Mouse (Mus musculus) urinary bladder, adult 2 months (tissue): ENCODE data around the gene Zfp316. TPM values are rescaled to one million over a fixed set of nuclear protein-coding genes. Genes with fewer than 3 reads are reported as not detected.
A peak's percentile ranks its signal among the peaks of the same experiment; 100 is the strongest.

Experiments used
- DNase-seq: peaks from one replicate; pipeline ENCODE4 v3.0.0; 2022; ENCODE audit warnings: low spot score
- polyA plus RNA-seq: library from polyadenylated mRNA; depleted of rRNA; stranded (reverse); fragments of >200 nt; gene quantifications from 2 replicates; pipeline ENCODE4 v1.2.3, GENCODE M21; 2012; rRNA removed

Gene Zfp316
- 3.2 and 5.9 TPM in 2 replicates for polyA plus RNA-seq

DNA sequence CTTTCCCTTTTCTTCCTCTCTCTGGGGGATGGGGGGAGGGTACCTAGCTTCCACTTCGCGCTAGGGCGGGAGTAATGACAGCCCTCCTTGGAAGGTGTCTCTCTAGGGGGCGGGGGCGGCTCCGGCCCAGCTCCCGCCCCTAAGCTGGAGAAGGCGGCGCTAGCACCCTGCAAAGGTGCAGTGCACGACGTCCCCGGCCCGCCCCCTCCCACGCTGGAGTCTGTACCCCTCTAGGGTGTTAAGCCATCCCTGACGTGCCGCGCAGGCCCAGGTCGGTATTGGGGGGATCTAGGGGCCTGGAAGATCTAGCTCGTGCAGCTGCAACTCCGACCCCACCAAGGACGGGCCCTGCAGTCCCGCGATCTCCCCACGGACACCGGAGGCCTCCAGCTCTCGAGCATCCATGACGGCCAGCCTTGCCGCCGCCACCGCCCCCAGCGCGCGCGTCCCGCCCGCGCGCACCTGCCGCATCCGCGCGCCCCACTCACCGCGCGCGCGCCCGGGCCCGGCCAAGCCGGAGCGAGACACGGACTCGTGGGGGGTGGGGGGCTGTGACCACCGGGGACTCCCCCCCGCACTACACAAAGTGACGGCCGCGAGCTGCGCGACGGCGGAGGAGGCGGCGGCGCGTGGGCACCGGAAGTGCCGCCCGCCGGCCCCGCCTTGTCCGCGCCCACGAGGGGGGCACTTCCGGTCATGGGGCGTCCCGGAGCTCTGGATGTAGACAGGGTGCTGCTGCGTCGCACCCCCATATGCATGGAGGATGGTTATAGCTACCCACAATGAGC, at the start of gene Zfp316:
Gene Zfp316, minus strand, starts transcription at position 660 of the 788 bp plus-strand sequence.
- DNase-seq = peak; percentile 62

DNA sequence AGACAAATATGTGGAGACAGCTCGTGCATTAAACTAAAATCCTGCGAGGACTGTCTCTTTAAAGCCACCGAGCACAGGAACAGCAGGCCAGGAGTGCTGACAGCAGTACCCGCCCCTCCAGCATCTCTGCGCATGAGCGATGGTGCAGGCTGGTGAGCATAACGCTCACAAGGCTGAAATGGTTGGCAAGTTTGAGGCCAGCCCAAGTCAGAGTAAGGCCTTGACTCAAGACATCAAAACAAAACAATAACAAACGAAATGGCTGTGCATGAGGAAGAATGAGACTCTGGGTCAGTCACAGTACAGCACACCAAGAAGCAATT, 47.4 kb upstream of the Zfp316 start:
- DNase-seq = no peak

DNA sequence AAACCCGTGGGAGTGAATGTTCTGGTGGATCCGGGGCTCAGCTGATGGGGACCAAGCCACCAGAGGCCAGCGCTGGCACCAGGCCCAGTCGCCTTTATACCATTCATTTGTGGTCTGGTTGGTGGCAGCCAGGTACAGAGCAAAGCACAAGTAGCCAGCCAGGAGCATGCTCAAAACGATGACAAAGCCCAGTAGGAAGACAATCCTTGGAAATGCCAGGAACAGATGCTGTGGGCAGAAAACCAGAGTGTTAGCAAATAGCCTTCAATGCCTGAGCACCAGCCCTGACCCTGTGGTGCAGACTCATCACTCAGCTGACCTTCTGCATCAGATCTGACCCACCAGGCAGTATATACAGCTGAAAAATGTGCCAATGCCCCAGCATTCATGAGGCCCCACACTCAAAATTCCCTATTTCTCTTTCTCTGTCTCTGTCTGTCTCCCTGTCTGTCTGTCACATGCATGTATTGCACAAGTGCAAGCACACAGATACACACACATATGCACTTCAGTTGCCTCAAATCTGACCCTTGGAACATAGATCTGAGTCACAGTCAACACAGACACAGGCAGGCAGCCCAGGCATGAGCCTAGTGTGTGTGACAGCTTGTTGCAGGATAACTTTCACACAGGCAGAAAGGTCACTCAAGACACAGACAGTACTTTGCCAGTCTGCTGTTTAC, 46.9 kb upstream of the Zfp316 start:
- DNase-seq = no peak

DNA sequence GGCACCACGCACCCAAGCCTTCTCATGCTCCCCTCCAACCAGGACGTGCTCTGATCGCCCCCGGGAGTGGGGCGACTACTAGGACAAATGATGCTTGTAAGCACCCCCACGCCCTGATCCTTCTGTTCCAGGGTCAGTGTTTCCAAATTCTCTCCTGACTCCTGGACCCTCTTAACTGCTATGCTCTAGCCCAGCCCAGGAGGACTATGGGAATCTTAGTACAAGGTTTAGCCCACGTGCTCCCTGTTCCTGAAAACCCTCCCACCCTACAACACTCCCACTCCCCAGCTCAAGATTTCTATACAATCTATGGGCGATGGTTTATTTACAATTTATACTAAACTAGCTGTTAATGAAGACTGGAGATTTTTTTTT, 45.7 kb upstream of the Zfp316 start:
- no peak for DNase-seq

DNA sequence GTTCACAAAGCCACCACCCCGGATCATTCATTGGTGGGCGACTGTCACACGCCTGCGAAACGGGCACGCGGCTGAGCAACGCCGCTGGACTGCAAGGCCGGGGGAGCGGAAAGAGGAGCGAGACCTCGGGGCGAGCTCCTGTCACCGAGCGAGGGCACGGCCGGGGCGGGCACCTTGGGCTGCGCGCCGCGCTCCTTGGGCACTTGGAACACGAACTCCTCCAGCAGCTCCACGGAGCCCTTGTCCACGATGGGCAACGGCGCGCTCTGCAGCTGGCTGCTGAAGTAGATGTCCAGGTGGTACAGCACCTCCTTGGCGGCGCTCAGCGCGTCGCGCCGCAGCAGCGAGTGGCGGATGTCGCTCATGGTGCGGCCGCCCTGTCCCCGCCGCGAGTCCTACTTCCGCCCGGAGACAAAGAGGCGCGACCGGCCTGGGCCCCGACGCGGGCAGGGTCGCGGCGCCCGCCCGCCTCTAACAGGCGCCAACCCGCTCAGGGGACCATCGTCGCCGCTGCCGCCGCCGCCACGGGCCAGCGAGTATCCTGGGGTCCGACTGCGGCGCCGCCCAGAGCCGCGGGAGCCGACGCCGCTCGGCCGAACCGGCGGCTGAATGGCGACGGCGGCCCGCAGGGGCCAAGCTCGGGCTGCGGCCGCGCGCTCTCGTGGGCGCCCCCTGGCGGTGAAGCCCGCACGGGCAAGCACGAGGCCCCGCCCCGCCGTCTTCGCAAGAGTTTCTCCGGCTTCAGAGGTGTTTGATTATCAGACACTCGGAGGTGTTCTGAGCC, 45.1 kb upstream of the Zfp316 start, which contains the start of gene E130309D02Rik:
Gene E130309D02Rik, minus strand, starts transcription at position 631 of the 784 bp plus-strand sequence.
- DNase-seq = peak; percentile 93

DNA sequence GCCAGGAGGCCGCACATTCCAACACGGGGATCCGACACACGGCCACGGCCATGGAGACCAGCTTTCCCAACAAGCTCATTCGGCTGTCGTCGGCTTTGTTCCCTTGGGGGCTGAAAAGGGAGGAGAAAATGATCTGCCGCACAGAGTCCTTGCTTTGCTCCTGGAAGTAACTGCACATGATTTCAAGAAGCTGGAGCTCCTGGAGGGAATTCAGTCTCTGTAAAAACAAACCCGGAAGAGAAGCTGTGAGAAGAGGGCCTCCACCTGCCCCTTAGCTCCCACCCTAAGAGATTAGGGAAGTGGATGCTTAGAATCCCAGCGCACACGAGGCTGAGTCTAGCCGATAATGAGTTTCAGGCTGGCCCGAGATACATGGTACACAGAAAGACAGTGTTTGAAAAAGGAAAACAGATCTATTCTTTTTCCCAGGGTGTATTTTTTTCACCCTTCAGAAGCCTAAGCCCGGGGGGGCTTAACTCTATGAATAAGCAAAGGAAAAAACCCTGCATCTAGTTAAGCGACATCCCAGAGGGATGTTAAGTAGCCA, 44.4 kb upstream of the Zfp316 start:
- DNase-seq = no peak

DNA sequence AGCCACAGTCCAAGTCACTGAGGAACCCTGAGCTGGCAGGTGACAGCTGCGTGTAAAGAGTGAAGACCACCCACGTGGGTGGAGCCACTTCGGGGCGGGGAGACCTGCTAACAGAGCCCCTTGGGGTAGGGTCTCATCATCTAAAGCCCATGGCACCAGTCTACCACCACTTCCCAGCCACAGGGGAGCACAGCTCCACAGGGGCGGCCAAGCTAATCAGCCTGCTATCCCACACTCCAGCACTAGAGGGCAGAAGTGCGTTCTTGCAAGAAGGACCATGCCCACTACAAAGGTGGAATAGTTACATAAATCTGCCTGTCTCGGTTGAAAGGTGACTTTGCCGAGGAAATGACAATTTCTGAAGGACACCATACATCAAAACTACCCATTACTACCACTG, 42.1 kb upstream of the Zfp316 start:
- DNase-seq = no peak

DNA sequence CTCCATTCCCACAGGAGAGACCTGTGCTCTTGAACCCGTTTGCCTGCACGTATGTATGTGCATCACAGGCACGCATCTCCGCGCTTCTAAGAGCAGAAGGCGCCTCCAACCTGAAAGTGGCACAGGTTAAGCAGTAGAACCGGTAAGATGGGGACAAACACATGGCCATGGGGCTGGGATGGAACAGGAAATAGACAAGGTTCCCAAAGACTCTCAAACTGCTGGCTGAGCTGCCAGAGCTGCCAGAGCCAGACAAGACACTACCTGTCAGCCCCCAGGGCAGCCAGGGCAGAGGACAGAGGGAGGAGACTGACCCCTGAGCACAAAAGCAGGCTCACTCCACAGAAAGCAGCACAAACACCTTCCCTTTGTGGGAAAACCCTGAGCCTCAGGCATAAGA, 40.1 kb upstream of the Zfp316 start:
- DNase-seq = no peak

DNA sequence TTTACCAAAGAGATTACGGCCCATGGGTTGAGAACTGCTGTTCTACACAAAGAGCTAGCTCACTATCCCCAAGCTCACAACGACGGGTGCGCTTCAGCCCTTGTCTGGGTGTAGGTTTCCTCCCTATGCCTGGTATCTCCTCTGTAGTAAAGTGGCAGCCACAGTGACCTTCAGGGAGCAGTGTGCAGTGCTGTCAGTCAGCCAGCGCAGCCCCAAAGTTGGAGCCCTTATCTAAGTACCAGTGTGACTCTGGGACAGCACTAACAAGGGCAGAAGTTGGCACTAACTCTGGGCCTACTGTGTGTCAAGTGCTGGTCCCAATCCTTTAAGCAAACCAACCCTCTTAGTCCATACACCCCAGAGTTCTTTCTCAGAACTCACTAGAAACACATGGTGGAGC, 39.0 kb upstream of the Zfp316 start:
- no peak for DNase-seq

DNA sequence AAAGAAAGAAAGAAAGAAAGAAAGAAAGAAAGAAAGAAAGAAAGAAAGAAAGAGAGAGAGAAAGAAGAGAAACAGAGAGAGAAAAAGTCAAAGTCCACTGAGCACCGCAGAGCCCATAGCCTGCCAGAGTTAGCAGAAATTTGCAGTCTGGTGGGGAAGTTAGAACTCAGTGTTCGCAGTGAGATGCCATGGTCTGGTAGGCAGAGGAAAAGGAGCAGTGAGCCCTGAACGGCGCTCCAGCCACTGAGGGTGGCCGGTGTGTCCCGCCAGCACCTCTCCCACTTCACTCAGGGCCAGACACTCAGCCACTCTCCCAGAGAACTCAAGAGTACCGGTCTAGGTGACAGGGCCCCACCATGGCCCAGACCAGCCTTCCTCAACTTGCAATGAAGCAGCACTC, 34.4 kb upstream of the Zfp316 start:
- DNase-seq = no peak

DNA sequence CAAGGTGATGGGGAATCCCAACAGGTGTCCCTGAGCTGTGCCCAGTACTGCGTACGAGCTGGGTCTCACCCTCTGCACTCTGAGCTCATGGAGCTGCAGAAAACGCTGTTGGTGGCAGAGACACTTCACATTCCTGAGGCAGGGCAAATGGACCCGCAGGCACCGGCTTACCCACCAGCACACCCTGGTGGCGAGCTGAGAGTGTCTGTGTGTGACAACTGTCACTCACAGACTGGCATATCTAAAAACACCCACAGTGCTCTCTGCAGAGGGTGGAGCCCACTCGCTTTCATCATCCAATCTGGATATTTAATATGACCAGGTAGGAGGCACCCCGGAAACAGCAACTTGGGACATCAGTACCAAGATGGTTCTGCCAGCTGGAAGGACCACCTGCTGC, 31.5 kb upstream of the Zfp316 start:
- DNase-seq = no peak

DNA sequence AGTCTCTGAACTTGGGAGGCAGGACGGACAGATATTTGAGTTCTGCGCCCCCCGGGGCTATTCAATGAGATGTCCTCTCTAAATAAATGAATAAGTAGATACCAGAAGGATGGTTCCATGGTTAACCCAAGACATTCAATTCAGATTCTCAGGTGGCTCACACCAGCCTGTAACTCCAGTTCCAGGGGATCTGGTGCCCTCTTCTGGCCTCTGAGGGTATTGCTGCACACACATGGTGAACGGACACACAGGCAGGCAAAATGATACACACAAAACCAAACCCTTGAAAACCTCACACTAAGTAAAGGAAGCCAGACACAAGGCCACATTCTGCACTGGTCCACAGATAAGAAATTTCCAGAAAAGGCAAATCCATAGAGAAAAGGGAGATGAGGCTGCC, 29.9 kb upstream of the Zfp316 start:
- no peak for DNase-seq

DNA sequence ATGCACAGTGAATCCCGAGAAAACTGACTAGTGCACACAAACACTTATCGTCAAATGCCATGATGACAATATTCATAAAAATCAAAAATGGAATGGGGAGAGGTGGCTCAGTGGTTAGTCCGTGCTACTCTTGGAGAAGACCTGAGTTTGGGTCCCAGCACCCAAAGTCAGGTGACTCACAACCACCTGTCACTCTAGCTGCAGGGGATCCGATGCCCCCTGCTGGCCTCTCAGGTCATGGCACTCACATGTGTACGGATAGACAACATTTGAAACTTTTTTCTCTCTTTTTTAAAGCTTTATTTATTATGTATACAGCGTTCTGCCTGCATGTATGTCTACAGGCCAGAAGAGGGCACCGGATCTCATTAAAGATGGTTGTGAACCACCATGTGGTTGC, 28.6 kb upstream of the Zfp316 start:
- DNase-seq = no peak

DNA sequence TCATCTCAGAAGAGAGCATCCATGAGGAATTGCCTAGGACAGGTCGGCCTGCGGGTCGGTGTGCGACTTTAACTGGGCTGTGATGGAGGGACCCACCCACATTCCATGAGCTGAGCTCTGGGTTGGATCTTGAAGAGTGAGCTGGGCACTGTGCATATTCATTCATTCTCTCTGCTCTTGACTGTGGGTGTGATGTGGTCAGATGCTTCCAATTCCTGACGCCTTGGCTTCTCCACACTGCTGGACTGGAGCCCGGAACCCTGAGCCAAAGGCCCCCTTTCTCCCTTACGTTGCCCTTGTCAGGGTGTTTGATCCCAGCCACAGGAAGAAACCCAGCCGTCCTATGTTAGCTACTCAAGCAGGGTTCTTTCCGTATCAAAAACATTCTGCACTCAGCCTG, 28.2 kb upstream of the Zfp316 start:
- DNase-seq = no peak

DNA sequence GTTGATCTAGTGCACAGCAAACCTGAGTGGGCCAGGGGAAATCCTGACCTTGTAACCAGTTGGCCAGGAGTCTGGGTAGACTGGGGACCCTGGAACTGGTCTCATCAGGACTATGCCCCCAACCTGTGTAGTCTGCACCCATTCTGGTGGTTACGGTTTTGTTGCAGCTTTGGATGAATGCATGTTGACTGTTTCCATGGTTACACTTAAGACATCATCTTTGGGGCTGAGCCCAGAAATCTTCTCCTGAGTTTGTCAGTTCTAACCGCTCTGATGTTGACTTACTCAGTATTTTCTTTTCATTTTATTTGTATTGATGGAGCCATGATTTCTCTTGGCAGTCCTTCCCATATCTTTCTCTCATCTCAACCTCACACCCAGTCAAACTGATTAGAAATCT, 25.5 kb upstream of the Zfp316 start:
- no peak for DNase-seq

DNA sequence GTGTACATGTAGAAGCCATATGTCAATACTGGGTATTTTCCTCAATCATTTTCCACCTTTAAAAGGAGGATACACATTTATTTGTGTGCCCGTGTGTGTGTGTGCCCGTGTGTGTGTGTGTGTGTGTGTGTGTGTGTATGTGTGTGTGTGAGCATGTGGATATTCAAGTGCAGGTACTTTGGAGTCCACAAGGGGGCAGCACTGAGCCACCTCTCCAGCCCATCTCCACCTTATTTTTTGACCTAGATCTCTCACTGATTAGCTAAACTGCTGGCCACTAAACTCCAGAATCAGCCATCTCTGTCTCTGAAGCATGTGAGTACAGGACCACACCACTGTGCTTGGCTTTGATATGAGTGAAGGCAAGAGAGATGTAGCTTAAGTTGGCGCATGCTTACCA, 25.0 kb upstream of the Zfp316 start:
- no peak for DNase-seq

DNA sequence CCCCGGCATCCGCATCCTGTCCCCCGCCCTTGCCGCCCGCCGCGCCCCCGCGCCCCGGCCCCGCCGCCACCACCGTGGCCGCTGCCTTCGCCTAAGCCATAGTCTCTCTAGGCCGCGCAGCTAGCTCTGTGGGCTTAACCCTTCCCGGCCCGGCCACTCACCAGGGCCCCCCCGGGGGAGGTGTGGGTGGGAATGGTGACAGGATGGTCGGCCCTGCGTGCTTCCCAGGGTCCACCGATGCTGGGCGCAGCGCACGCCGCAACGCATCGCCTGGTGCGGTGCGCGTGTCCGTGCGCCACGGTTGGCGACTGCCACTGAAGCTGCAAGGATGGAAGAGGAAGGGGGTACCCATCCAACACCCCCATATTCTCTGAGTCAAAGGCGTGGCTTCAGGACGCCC, 23.6 kb upstream of the Zfp316 start, which contains the start of gene Zfp853:
Gene Zfp853, minus strand, starts transcription at position 220 of the 400 bp plus-strand sequence.
- no peak for DNase-seq

DNA sequence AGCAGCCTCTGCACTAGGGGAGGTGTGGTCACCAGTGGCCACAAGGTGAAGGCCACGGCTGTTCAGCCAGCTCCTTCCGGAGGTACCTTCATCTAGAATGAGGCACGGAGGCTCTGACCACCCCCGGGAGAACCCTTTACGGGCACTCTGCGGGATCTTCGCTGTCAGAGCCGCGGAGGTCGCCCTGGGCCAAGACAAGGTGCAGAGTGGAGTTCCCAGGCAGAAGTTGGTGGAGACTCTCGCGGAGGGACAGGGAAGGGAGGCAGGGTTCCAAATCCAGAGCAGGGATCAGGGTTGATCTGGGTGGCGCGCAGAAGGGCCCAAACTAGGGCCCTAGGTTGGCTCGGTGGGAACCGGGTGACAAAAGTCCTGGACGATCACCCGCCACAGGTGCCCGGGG, 23.1 kb upstream of the Zfp316 start:
- no peak for DNase-seq

DNA sequence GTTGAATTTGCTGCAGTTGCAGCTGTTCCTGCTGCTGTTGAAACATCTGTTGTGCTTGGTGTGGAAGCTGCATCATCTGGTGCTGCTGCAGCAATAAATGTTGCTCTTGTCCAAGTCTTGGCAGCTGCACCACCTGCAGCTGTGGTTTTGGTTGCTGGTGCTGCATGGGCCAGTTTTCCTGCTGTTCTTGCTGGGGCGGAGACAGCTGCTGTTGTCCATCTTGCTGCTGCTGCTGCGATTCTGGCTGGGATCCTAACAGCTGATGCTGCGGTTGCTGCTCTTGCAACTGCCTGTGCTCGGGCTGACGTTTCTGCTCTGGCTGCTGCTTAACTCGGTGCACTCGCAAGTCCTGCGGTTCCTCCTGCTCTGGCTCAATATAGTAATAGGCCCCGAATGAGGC, 19.5 kb upstream of the Zfp316 start:
- no peak for DNase-seq

DNA sequence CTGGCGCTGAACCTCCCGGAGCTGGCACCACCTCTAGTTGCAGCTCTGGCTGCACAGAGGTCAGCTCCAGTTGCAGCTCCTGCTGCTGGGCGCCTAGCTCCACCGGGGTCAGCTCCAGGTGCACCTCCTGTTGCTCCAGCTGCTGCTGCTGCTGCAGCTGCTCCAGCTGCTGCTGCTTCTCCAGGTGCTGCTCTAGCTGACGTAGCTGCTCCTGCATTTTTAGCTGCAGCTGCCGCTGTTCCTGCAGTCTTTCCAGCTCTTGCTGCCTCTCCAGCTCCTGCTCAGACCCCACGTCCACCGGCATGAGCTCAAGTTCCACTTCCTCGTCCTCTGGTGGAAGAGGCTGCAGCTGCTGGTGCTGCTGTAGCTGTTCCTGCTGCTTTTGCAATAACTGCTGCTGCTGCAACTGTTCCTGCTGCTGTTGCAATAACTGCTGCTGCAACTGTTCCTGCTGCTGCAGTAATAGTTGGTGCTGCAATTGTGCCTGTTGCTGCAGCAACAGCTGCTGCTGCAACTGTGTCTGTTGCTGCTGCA, 18.6 kb upstream of the Zfp316 start:
- no peak for DNase-seq

DNA sequence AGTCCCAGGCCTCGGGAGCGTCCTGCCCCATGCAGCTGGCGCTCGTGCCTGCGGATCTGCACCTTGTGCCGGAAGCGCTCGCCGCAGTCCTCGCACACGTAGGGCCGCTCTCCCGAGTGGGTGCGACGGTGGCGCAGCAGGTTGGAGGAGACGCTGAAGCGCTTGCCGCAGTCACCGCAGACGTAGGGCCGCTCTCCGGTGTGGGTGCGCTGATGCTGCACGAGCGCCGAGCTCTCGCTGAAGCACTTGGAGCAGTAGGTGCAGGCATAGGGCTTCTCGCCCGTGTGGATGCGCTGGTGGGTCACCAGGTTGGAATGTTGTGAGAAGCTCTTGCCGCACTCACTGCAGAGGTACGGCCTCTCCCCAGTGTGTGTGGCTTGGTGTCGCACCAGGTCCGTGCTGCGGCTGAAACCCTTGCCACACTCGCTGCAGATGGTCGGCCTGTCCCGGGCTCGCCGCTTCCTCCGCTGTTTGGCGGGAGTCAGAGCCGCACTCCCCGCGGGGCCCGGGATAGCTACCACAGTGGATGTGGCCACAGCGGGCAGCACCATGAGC, 18.0 kb upstream of the Zfp316 start:
- DNase-seq = no peak

DNA sequence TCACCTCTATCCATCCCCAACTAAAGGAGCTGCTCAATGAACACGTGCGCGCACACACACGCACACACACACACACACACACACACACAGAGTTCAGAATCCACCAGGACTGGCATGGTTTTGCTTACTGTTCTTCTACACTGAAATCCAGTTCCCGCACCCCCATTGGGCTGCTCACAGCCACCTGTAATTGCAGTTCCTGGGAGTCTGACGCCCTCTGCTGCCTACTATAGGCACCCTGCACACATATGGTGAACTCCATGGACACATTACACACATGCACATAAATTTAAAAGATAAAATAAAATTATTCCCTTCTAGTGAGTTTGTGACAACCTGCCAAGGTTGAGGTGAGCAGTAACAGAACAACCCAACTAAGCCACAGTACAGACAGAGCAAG, 14.9 kb upstream of the Zfp316 start:
- DNase-seq = no peak
